In genomic region chr2:32662291-32662690, GRCm38 (mm10) we compare ENCODE assay signal across 10 mouse cellular contexts. TPM values are rescaled to one million over a fixed set of nuclear protein-coding genes. Genes with fewer than 3 reads are reported as not detected.
DNase-seq lines count a peak whose midpoint lies in the region; ATAC-seq lines count a peak whose summit lies in the region.
"Had no signal": no experiment of that assay in that cellular context is flagged by ENCODE, and none has a peak within 500 bp of the region (broad histone marks: within the 10 kb centered on the region; RNA-seq: fewer than 3 reads in every experiment).

No protein-coding gene starts in this region.

- H3K36me3 ChIP-seq in heart, embryonic 16.5 days (ENCODE audit: control insufficient read depth, insufficient read depth): no peaks in the 10 kb centered on the region
- H3K36me3 ChIP-seq in midbrain, embryonic 10.5 days: no peaks in the 10 kb centered on the region
- no peaks in the 10 kb centered on the region for H3K36me3 ChIP-seq in midbrain, embryonic 11.5 days (ENCODE audit: control insufficient read depth, insufficient read depth, low read length)
- no peaks in the 10 kb centered on the region for H3K36me3 ChIP-seq in embryonic facial prominence, embryonic 12.5 days
- H3K36me3 ChIP-seq in liver, embryonic 13.5 days: no peaks in the 10 kb centered on the region; the same call in 1 of the 2 replicates

- H3K27ac ChIP-seq in heart, embryonic 16.5 days (ENCODE audit: low read length): peak overlapping the region; percentile 76
- H3K27ac ChIP-seq in midbrain, embryonic 10.5 days (replicated peaks): 0 out of 2 replicates have a peak overlapping the region, but pooled peaks have one; percentile 50
- no peak overlapping the region for H3K27ac ChIP-seq in midbrain, embryonic 11.5 days (ENCODE audit: low read depth, low read length)
- peak overlapping the region; percentile 14; the same call in 1 of the 2 replicates for H3K27ac ChIP-seq in embryonic facial prominence, embryonic 12.5 days
- H3K27ac ChIP-seq in liver, embryonic 13.5 days: peak overlapping the region; percentile 54; the same call in 1 of the 2 replicates
- H3K27ac ChIP-seq: macrophage had no signal

- H3K4me1 ChIP-seq in heart, embryonic 16.5 days (ENCODE audit: control insufficient read depth, insufficient read depth, low read length): peaks cover 30% of the 10 kb centered on the region
- peaks cover 22% of the 10 kb centered on the region for H3K4me1 ChIP-seq in midbrain, embryonic 10.5 days
- no peaks in the 10 kb centered on the region for H3K4me1 ChIP-seq in midbrain, embryonic 11.5 days (ENCODE audit: control insufficient read depth, insufficient read depth, low read length)
- H3K4me1 ChIP-seq in embryonic facial prominence, embryonic 12.5 days: peaks cover 3% of the 10 kb centered on the region
- H3K4me1 ChIP-seq in liver, embryonic 13.5 days (replicated peaks): peaks cover 70% of the 10 kb centered on the region

- H3K27me3 ChIP-seq in heart, embryonic 16.5 days (ENCODE audit: control insufficient read depth, insufficient read depth, low read length): no peaks in the 10 kb centered on the region
- H3K27me3 ChIP-seq in midbrain, embryonic 10.5 days (ENCODE audit: low read depth, poor library complexity, severe bottlenecking): no peaks in the 10 kb centered on the region
- H3K27me3 ChIP-seq in midbrain, embryonic 11.5 days (ENCODE audit: control insufficient read depth, insufficient read depth, low read length): no peaks in the 10 kb centered on the region
- H3K27me3 ChIP-seq in embryonic facial prominence, embryonic 12.5 days: no peaks in the 10 kb centered on the region
- no peaks in the 10 kb centered on the region for H3K27me3 ChIP-seq in liver, embryonic 13.5 days

- WGBS in heart, embryonic 16.5 days: 45% methylated on average over 5 of the region's 5 CpGs
- 65% methylated on average over 5 of the region's 5 CpGs for whole genome bisulfite sequencing in midbrain, embryonic 10.5 days
- WGBS in midbrain, embryonic 11.5 days: 54% methylated on average over 5 of the region's 5 CpGs
- WGBS in embryonic facial prominence, embryonic 12.5 days: 59% methylated on average over 5 of the region's 5 CpGs
- WGBS in liver, embryonic 13.5 days (ENCODE audit: insufficient replicate concordance): 67% methylated on average over 5 of the region's 5 CpGs

- DNase-seq in heart, adult 18-20 months: no peak
- DNase-seq in midbrain, embryonic 10.5 days (ENCODE audit: low spot score): no peak
- no peak for DNase-seq in midbrain, embryonic 11.5 days (ENCODE audit: low spot score, missing footprints)
- DNase-seq in liver, embryonic 13.5 days: no peak
- no peak for DNase-seq in natural killer cell, adult 2 months (ENCODE audit: low spot score in 2 of 2)

- no peaks in the 10 kb centered on the region for H3K9me3 ChIP-seq in heart, embryonic 16.5 days (replicated peaks; ENCODE audit: control insufficient read depth, low read length)
- H3K9me3 ChIP-seq in midbrain, embryonic 10.5 days (replicated peaks): no peaks in the 10 kb centered on the region
- H3K9me3 ChIP-seq in midbrain, embryonic 11.5 days (ENCODE audit: control insufficient read depth, low read length): no peaks in the 10 kb centered on the region
- H3K9me3 ChIP-seq in embryonic facial prominence, embryonic 12.5 days: no peaks in the 10 kb centered on the region
- no peaks in the 10 kb centered on the region for H3K9me3 ChIP-seq in liver, embryonic 13.5 days (replicated peaks)

- no peak overlapping the region for H3K4me3 ChIP-seq in heart, embryonic 16.5 days (ENCODE audit: low read length)
- no peak overlapping the region for H3K4me3 ChIP-seq in midbrain, embryonic 10.5 days
- H3K4me3 ChIP-seq in midbrain, embryonic 11.5 days (ENCODE audit: low read depth, low read length): no peak overlapping the region
- no peak overlapping the region for H3K4me3 ChIP-seq in embryonic facial prominence, embryonic 12.5 days
- no peak overlapping the region for H3K4me3 ChIP-seq in liver, embryonic 13.5 days (replicated peaks)

- no peak for ATAC-seq in heart, embryonic 16.5 days (replicated peaks; ENCODE audit: extremely low read depth, insufficient read depth, low FRiP score)
- no peak for ATAC-seq in midbrain, embryonic 11.5 days (ENCODE audit: low FRiP score)
- ATAC-seq in embryonic facial prominence, embryonic 12.5 days (ENCODE audit: insufficient number of reproducible peaks, insufficient read depth, low FRiP score, low TSS enrichment): no peak
- no peak for ATAC-seq in liver, embryonic 13.5 days (ENCODE audit: low read depth)
- no peak for ATAC-seq in erythroid progenitor cell, adult 5-6 weeks (replicated peaks; ENCODE audit: low FRiP score, poor library complexity, severe bottlenecking)
- ATAC-seq: forebrain, embryonic 16.5 days had no signal

- H3K4me2 ChIP-seq in heart, embryonic 16.5 days (ENCODE audit: low read depth, low read length): no peak overlapping the region
- no peak overlapping the region for H3K4me2 ChIP-seq in midbrain, embryonic 11.5 days
- H3K4me2 ChIP-seq in embryonic facial prominence, embryonic 12.5 days (replicated peaks): no peak overlapping the region
- H3K4me2 ChIP-seq in liver, embryonic 13.5 days: no peak overlapping the region

- peak overlapping the region; percentile 52 for H3K9ac ChIP-seq in heart, embryonic 16.5 days (ENCODE audit: low read length)
- no peak overlapping the region for H3K9ac ChIP-seq in midbrain, embryonic 11.5 days (ENCODE audit: low read length)
- H3K9ac ChIP-seq in embryonic facial prominence, embryonic 12.5 days: 0 out of 2 replicates have a peak overlapping the region, but pooled peaks have one; percentile 2
- no peak overlapping the region for H3K9ac ChIP-seq in liver, embryonic 13.5 days

RNA-seq across cellular contexts. Expression of gene Eng, which starts 15.9 kb away (rescaled TPM):
- polyA plus RNA-seq in heart, embryonic 16.5 days (2015; fragmentation: Nextera tagmentation; extraction: Ambion mirVana): 170 and 176 TPM in 2 replicates
- 100 to 1,000 TPM in 1 of 2 experiments, 10 to 100 TPM in 1; 95.1 to 106 TPM for total RNA-seq in heart, adult 18-20 months (2021)
- polyA plus RNA-seq in midbrain, embryonic 10.5 days (2016; fragmentation: Nextera tagmentation; extraction: Ambion mirVana): 25.6 and 29.2 TPM in 2 replicates
- 20.5 and 22.7 TPM in 2 replicates for polyA plus RNA-seq in midbrain, embryonic 11.5 days (2014; fragmentation: Nextera tagmentation; extraction: Ambion mirVana)
- 32.1 and 36.4 TPM in 2 replicates for polyA plus RNA-seq in embryonic facial prominence, embryonic 12.5 days (2016; fragmentation: Nextera tagmentation; extraction: Ambion mirVana)
- polyA plus RNA-seq in liver, embryonic 13.5 days (2015; fragmentation: Nextera tagmentation; extraction: Ambion mirVana): 20.6 and 23.4 TPM in 2 replicates
- 5.4 and 15.5 TPM in 2 replicates for total RNA-seq in erythroid progenitor cell, adult 5-6 weeks (2015; ENCODE audit: low replicate concordance)
- 0.64 and 1.4 TPM in 2 replicates for total RNA-seq in erythroid progenitor cell, adult 5-6 weeks (2017; ENCODE audit: low replicate concordance)

RNA-seq across cellular contexts. Expression of gene Ak1, which starts 40.7 kb away (rescaled TPM):
- polyA plus RNA-seq in heart, embryonic 16.5 days (2015; fragmentation: Nextera tagmentation; extraction: Ambion mirVana): 470 and 488 TPM in 2 replicates
- total RNA-seq in heart, adult 18-20 months (2021): 100 to 1,000 TPM; 654 to 691 TPM
- 26.4 and 30.3 TPM in 2 replicates for polyA plus RNA-seq in midbrain, embryonic 10.5 days (2016; fragmentation: Nextera tagmentation; extraction: Ambion mirVana)
- polyA plus RNA-seq in midbrain, embryonic 11.5 days (2014; fragmentation: Nextera tagmentation; extraction: Ambion mirVana): 18.3 and 22.0 TPM in 2 replicates
- polyA plus RNA-seq in embryonic facial prominence, embryonic 12.5 days (2016; fragmentation: Nextera tagmentation; extraction: Ambion mirVana): 19.4 and 24.1 TPM in 2 replicates
- 2.2 and 2.3 TPM in 2 replicates for polyA plus RNA-seq in liver, embryonic 13.5 days (2015; fragmentation: Nextera tagmentation; extraction: Ambion mirVana)
- 0.84 TPM in 1 of 2 replicates, not detected in the other for total RNA-seq in erythroid progenitor cell, adult 5-6 weeks (2015; ENCODE audit: low replicate concordance)
- not detected in 2 replicates for total RNA-seq in erythroid progenitor cell, adult 5-6 weeks (2017; ENCODE audit: low replicate concordance)

RNA-seq across cellular contexts. Expression of gene Fpgs, which starts 41.7 kb away (rescaled TPM):
- polyA plus RNA-seq in heart, embryonic 16.5 days (2015; fragmentation: Nextera tagmentation; extraction: Ambion mirVana): 16.7 and 16.9 TPM in 2 replicates
- total RNA-seq in heart, adult 18-20 months (2021): 1 to 10 TPM; 4.4 to 5.0 TPM
- polyA plus RNA-seq in midbrain, embryonic 10.5 days (2016; fragmentation: Nextera tagmentation; extraction: Ambion mirVana): 25.6 and 27.9 TPM in 2 replicates
- 10.3 and 13.9 TPM in 2 replicates for polyA plus RNA-seq in midbrain, embryonic 11.5 days (2014; fragmentation: Nextera tagmentation; extraction: Ambion mirVana)
- 31.1 and 32.3 TPM in 2 replicates for polyA plus RNA-seq in embryonic facial prominence, embryonic 12.5 days (2016; fragmentation: Nextera tagmentation; extraction: Ambion mirVana)
- 31.1 and 32.9 TPM in 2 replicates for polyA plus RNA-seq in liver, embryonic 13.5 days (2015; fragmentation: Nextera tagmentation; extraction: Ambion mirVana)
- not detected in 2 replicates for total RNA-seq in erythroid progenitor cell, adult 5-6 weeks (2015; ENCODE audit: low replicate concordance)
- 1.5 and 3.7 TPM in 2 replicates for total RNA-seq in erythroid progenitor cell, adult 5-6 weeks (2017; ENCODE audit: low replicate concordance)

RNA-seq across cellular contexts. Expression of gene Cdk9, which starts 50.6 kb away (rescaled TPM):
- polyA plus RNA-seq in heart, embryonic 16.5 days (2015; fragmentation: Nextera tagmentation; extraction: Ambion mirVana): 57.1 and 59.8 TPM in 2 replicates
- 10 to 100 TPM; 22.4 to 24.1 TPM for total RNA-seq in heart, adult 18-20 months (2021)
- 119 and 132 TPM in 2 replicates for polyA plus RNA-seq in midbrain, embryonic 10.5 days (2016; fragmentation: Nextera tagmentation; extraction: Ambion mirVana)
- polyA plus RNA-seq in midbrain, embryonic 11.5 days (2014; fragmentation: Nextera tagmentation; extraction: Ambion mirVana): 72.8 and 82.6 TPM in 2 replicates
- polyA plus RNA-seq in embryonic facial prominence, embryonic 12.5 days (2016; fragmentation: Nextera tagmentation; extraction: Ambion mirVana): 121 and 126 TPM in 2 replicates
- polyA plus RNA-seq in liver, embryonic 13.5 days (2015; fragmentation: Nextera tagmentation; extraction: Ambion mirVana): 60.4 TPM in 2 replicates
- total RNA-seq in erythroid progenitor cell, adult 5-6 weeks (2015; ENCODE audit: low replicate concordance): 17.2 and 33.9 TPM in 2 replicates
- total RNA-seq in erythroid progenitor cell, adult 5-6 weeks (2017; ENCODE audit: low replicate concordance): 26.2 and 29.3 TPM in 2 replicates

RNA-seq across cellular contexts. Expression of gene Sh2d3c, which starts 58.6 kb away (rescaled TPM):
- polyA plus RNA-seq in heart, embryonic 16.5 days (2015; fragmentation: Nextera tagmentation; extraction: Ambion mirVana): 32.4 and 33.6 TPM in 2 replicates
- 10 to 100 TPM; 23.1 to 30.8 TPM for total RNA-seq in heart, adult 18-20 months (2021)
- polyA plus RNA-seq in midbrain, embryonic 10.5 days (2016; fragmentation: Nextera tagmentation; extraction: Ambion mirVana): 26.7 and 33.6 TPM in 2 replicates
- polyA plus RNA-seq in midbrain, embryonic 11.5 days (2014; fragmentation: Nextera tagmentation; extraction: Ambion mirVana): 23.4 and 25.5 TPM in 2 replicates
- 27.6 and 29.1 TPM in 2 replicates for polyA plus RNA-seq in embryonic facial prominence, embryonic 12.5 days (2016; fragmentation: Nextera tagmentation; extraction: Ambion mirVana)
- 5.4 and 5.6 TPM in 2 replicates for polyA plus RNA-seq in liver, embryonic 13.5 days (2015; fragmentation: Nextera tagmentation; extraction: Ambion mirVana)
- total RNA-seq in erythroid progenitor cell, adult 5-6 weeks (2015; ENCODE audit: low replicate concordance): 8.6 and 10.5 TPM in 2 replicates
- total RNA-seq in erythroid progenitor cell, adult 5-6 weeks (2017; ENCODE audit: low replicate concordance): 1.5 and 3.3 TPM in 2 replicates

Comparison
In these comparisons a context has a peak if more than half of its experiments do, and no peak if none do; other contexts are left out.
1. H3K9ac ChIP-seq: peak in heart, embryonic 16.5 days (single experiment) and embryonic facial prominence, embryonic 12.5 days (single experiment); none in midbrain, embryonic 11.5 days (single experiment) and liver, embryonic 13.5 days (single experiment).
2. RNA of gene Ak1, which starts 40.7 kb away (polyA plus RNA-seq): 470 to 488 TPM in heart, embryonic 16.5 days; 26.4 to 30.3 TPM in midbrain, embryonic 10.5 days, 19.4 to 24.1 TPM in embryonic facial prominence, embryonic 12.5 days, 18.3 to 22.0 TPM in midbrain, embryonic 11.5 days and 2.2 to 2.3 TPM in liver, embryonic 13.5 days; every median in the first group is over 10 times any median in the second.